23 mouse cellular contexts compared by ENCODE assay signal in genomic region chr19:25155250-25155649, GRCm38 (mm10).
DNase-seq lines count a peak whose midpoint lies in the region; ATAC-seq and TF ChIP-seq lines count a peak whose summit lies in the region.
"Had no signal": no experiment of that assay in that cellular context is flagged by ENCODE, and none has a peak within 500 bp of the region (broad histone marks: within the 10 kb centered on the region; RNA-seq: fewer than 3 reads in every experiment).

No protein-coding gene starts in this region.

- no peaks in the 10 kb centered on the region for H3K79me2 ChIP-seq in heart, adult 2 months (replicated peaks; ENCODE audit: control insufficient read depth, insufficient read depth, low read length)

- H3K27me3 ChIP-seq in heart, adult 2 months (ENCODE audit: control insufficient read depth, insufficient read depth, low read length) = no peaks in the 10 kb centered on the region
- no peaks in the 10 kb centered on the region for H3K27me3 ChIP-seq in heart, embryonic 12.5 days (replicated peaks)
- no peaks in the 10 kb centered on the region for H3K27me3 ChIP-seq in forebrain, embryonic 10.5 days (ENCODE audit: poor library complexity, severe bottlenecking)
- H3K27me3 ChIP-seq in hindbrain, postnatal 0 days (ENCODE audit: insufficient read depth, low read length) = no peaks in the 10 kb centered on the region
- H3K27me3 ChIP-seq: embryonic facial prominence, embryonic 15.5 days; hindbrain, embryonic 15.5 days; midbrain, embryonic 15.5 days; neural tube, embryonic 15.5 days had no signal

- TF ChIP-seq POLR2A in heart, adult 2 months (IDR thresholded peaks at IDR 0.05; ENCODE audit: insufficient read depth, low read depth, low read length) = no peak

- ATAC-seq in heart, embryonic 12.5 days (ENCODE audit: insufficient number of reproducible peaks, low FRiP score) = no peak
- ATAC-seq in hindbrain, postnatal 0 days = no peak
- ATAC-seq: forebrain, embryonic 16.5 days; intestine, embryonic 16.5 days; midbrain, embryonic 15.5 days had no signal

- no peaks in the 10 kb centered on the region for H3K36me3 ChIP-seq in heart, adult 2 months (ENCODE audit: control insufficient read depth, insufficient read depth, low read length)
- no peaks in the 10 kb centered on the region for H3K36me3 ChIP-seq in heart, embryonic 12.5 days
- H3K36me3 ChIP-seq in forebrain, embryonic 10.5 days (replicated peaks) = no peaks in the 10 kb centered on the region
- H3K36me3 ChIP-seq in hindbrain, postnatal 0 days (ENCODE audit: insufficient read depth, low read length) = no peaks in the 10 kb centered on the region
- H3K36me3 ChIP-seq: embryonic facial prominence, embryonic 15.5 days; hindbrain, embryonic 15.5 days; limb, embryonic 10.5 days; midbrain, embryonic 15.5 days; neural tube, embryonic 15.5 days had no signal

- 54% methylated on average over 7 of the region's 7 CpGs for WGBS in heart, adult 2 months
- 58% methylated on average over 7 of the region's 7 CpGs for WGBS in heart, embryonic 12.5 days
- 88% methylated on average over 7 of the region's 7 CpGs for WGBS in forebrain, embryonic 10.5 days
- WGBS in hindbrain, postnatal 0 days = 68% methylated on average over 7 of the region's 7 CpGs

- TF ChIP-seq EP300 in heart, adult 2 months (IDR thresholded peaks at IDR 0.05; ENCODE audit: insufficient read depth, low read depth, low read length) = no peak

- intact Hi-C loops in gastrocnemius, adult 2 months (cut with DNase I) = no loop called here
- intact Hi-C loops in gastrocnemius, postnatal 36 days (cut with DNase I) = no loop called here
- intact Hi-C loops in heart, adult 2 months (cut with DNase I) = no loop called here
- intact Hi-C loops in heart, postnatal 10 days (cut with DNase I) = no loop called here

- H3K4me3 ChIP-seq in gastrocnemius, adult 2 months = no peak overlapping the region; the same call in 1 of the 2 replicates
- H3K4me3 ChIP-seq in heart, adult 2 months = peak overlapping the region; percentile 28
- H3K4me3 ChIP-seq in heart, embryonic 12.5 days = no peak overlapping the region
- H3K4me3 ChIP-seq in forebrain, embryonic 10.5 days = no peak overlapping the region
- H3K4me3 ChIP-seq in hindbrain, postnatal 0 days (ENCODE audit: low read length) = no peak overlapping the region
- H3K4me3 ChIP-seq: embryonic facial prominence, embryonic 15.5 days; hindbrain, embryonic 15.5 days; layer of hippocampus, adult 2 months; limb, embryonic 10.5 days; midbrain, embryonic 15.5 days; myocyte; neural tube, embryonic 15.5 days had no signal

- TF ChIP-seq CTCF in gastrocnemius, adult 2 months (IDR thresholded peaks at IDR 0.05) = no peak
- TF ChIP-seq CTCF in heart, adult 2 months (IDR thresholded peaks at IDR 0.05) = no peak
- no peak for TF ChIP-seq CTCF in hindbrain, postnatal 0 days (IDR thresholded peaks at IDR 0.05; ENCODE audit: low read depth)

- no peaks in the 10 kb centered on the region for H3K4me1 ChIP-seq in heart, adult 2 months (ENCODE audit: control insufficient read depth, insufficient read depth, low read length)
- H3K4me1 ChIP-seq in heart, embryonic 12.5 days (replicated peaks) = peaks cover 19% of the 10 kb centered on the region
- peaks cover 15% of the 10 kb centered on the region for H3K4me1 ChIP-seq in forebrain, embryonic 10.5 days
- H3K4me1 ChIP-seq in hindbrain, postnatal 0 days (ENCODE audit: insufficient read depth, low read length) = no peaks in the 10 kb centered on the region
- H3K4me1 ChIP-seq: embryonic facial prominence, embryonic 15.5 days; hindbrain, embryonic 15.5 days had no signal

- H3K4me2 ChIP-seq in heart, embryonic 12.5 days = no peak overlapping the region
- no peak overlapping the region for H3K4me2 ChIP-seq in hindbrain, postnatal 0 days (ENCODE audit: low read depth, low read length)
- H3K4me2 ChIP-seq: embryonic facial prominence, embryonic 15.5 days; hindbrain, embryonic 15.5 days; midbrain, embryonic 15.5 days; neural tube, embryonic 15.5 days had no signal

- H3K27ac ChIP-seq in gastrocnemius, adult 2 months = 0 out of 2 replicates have a peak overlapping the region, but pooled peaks have one; percentile 1
- peak overlapping the region; percentile 85 for H3K27ac ChIP-seq in heart, adult 2 months
- H3K27ac ChIP-seq in heart, embryonic 12.5 days (ENCODE audit: poor library complexity, severe bottlenecking) = peak overlapping the region; percentile 21; the same call in 1 of the 2 replicates
- no peak overlapping the region for H3K27ac ChIP-seq in forebrain, embryonic 10.5 days
- H3K27ac ChIP-seq in hindbrain, postnatal 0 days = no peak overlapping the region
- H3K27ac ChIP-seq: embryonic facial prominence, embryonic 15.5 days; hindbrain, embryonic 15.5 days; layer of hippocampus, adult 2 months; limb, embryonic 10.5 days; midbrain, embryonic 15.5 days; neural tube, embryonic 15.5 days had no signal

- no peak for DNase-seq in gastrocnemius, adult 2 months
- no peak for DNase-seq in gastrocnemius, postnatal 36 days
- peak; percentile 34 to 58 for DNase-seq in heart, adult 2 months
- DNase-seq in heart, postnatal 10 days = peak; percentile 67 to 70
- no peak for DNase-seq in forebrain, embryonic 10.5 days (ENCODE audit: extremely low spot score, low spot score)
- DNase-seq in hindbrain, postnatal 0 days (ENCODE audit: low spot score) = no peak
- DNase-seq: adrenal gland, adult 2 months; cerebellum, adult 8-10 months; gastrocnemius, postnatal 14 days; kidney, postnatal 25 days; liver; lung, postnatal 4 days; right cerebral cortex, adult 18-20 months had no signal

- peak overlapping the region; percentile 16; the same call in 1 of the 2 replicates for H3K9ac ChIP-seq in heart, adult 2 months (ENCODE audit: low read depth, low read length)
- H3K9ac ChIP-seq in heart, embryonic 12.5 days = no peak overlapping the region; the same call in 1 of the 2 replicates
- H3K9ac ChIP-seq in hindbrain, postnatal 0 days (replicated peaks; ENCODE audit: low read length) = no peak overlapping the region
- H3K9ac ChIP-seq: embryonic facial prominence, embryonic 15.5 days; hindbrain, embryonic 15.5 days; midbrain, embryonic 15.5 days; neural tube, embryonic 15.5 days had no signal

- H3K9me3 ChIP-seq in heart, embryonic 12.5 days (replicated peaks) = no peaks in the 10 kb centered on the region
- H3K9me3 ChIP-seq in forebrain, embryonic 10.5 days = no peaks in the 10 kb centered on the region
- H3K9me3 ChIP-seq in hindbrain, postnatal 0 days (ENCODE audit: low read length) = no peaks in the 10 kb centered on the region
- H3K9me3 ChIP-seq: embryonic facial prominence, embryonic 15.5 days; hindbrain, embryonic 15.5 days; limb, embryonic 10.5 days; midbrain, embryonic 15.5 days; neural tube, embryonic 15.5 days had no signal

Comparison
In these comparisons a context has a peak if more than half of its experiments do, and no peak if none do; other contexts are left out.
1. DNase-seq: peak in heart, adult 2 months (2 of 2) and heart, postnatal 10 days (2 of 2); none in gastrocnemius, adult 2 months (single experiment), gastrocnemius, postnatal 36 days (0 of 2), forebrain, embryonic 10.5 days (single experiment) and hindbrain, postnatal 0 days (single experiment).
2. H3K27ac ChIP-seq: peak in gastrocnemius, adult 2 months (single experiment), heart, adult 2 months (single experiment) and heart, embryonic 12.5 days (single experiment); none in forebrain, embryonic 10.5 days (single experiment) and hindbrain, postnatal 0 days (single experiment).